In the genomic region with DNA sequence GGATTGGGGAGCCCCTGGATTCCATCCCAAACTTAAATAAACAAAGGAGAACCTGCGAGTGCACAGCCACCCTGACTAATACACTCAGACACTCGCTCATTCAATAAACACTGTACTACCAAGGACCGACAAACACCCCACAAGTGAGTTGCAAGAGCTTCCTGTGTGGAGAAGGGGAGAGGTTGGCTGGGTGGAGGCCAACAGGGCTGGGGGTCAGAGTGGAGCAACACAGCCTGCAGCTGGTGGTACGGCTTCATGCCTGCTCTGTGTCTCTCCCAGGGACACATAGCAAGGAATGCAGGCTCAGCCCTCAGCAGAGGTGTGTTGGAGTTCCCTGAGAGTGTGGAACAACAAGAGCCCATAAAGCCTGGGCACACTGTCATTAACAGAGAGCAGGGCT, we compare ENCODE assay signal across 9 mouse cellular contexts.
DNase-seq lines count a peak whose midpoint lies in the region; ATAC-seq and TF ChIP-seq lines count a peak whose summit lies in the region.
"Had no signal": no experiment of that assay in that cellular context is flagged by ENCODE, and none has a peak within 500 bp of the region (broad histone marks: within the 10 kb centered on the region; RNA-seq: fewer than 3 reads in every experiment).

No protein-coding gene starts in this region.

- DNase-seq in kidney, adult 18-20 months, result no peak
- DNase-seq in lung, postnatal 14 days, result peak; percentile 77
- no peak for DNase-seq in B cell, adult 2 months
- DNase-seq in layer of hippocampus, adult 9-11 months, result no peak
- DNase-seq in spleen, postnatal 14 days (ENCODE audit: low spot score in 2 of 2), result no peak
- DNase-seq: cerebellum, postnatal 14 days had no signal

- WGBS in kidney, embryonic 15.5 days, result 41% methylated on average over 4 of the region's 4 CpGs
- 19% methylated on average over 4 of the region's 4 CpGs for WGBS in bone marrow, adult 2 months

- H3K9me3 ChIP-seq in kidney, embryonic 15.5 days (replicated peaks), result no peaks in the 10 kb centered on the region

- H3K4me1 ChIP-seq in kidney, embryonic 15.5 days, result peaks cover 86% of the 10 kb centered on the region
- peaks cover 13% of the 10 kb centered on the region for H3K4me1 ChIP-seq in bone marrow, adult 2 months (ENCODE audit: control insufficient read depth, insufficient read depth, low read length)

- no peak overlapping the region for H3K4me2 ChIP-seq in kidney, embryonic 15.5 days

- TF ChIP-seq CTCF in bone marrow, adult 2 months (IDR thresholded peaks at IDR 0.05; ENCODE audit: control insufficient read depth, insufficient read depth, low read length), result no peak

- H3K36me3 ChIP-seq in kidney, embryonic 15.5 days, result peaks cover 35% of the 10 kb centered on the region

- no peak for ATAC-seq in kidney, embryonic 15.5 days (replicated peaks; ENCODE audit: low FRiP score)
- peak; percentile 12 to 18; a peak in 1 of 4 replicates for ATAC-seq in hematopoietic stem cell, adult 5-6 weeks (replicated peaks in 1 of 2; ENCODE audit: insufficient read depth in 1 of 2, low FRiP score in 2 of 2, low TSS enrichment in 1 of 2, low read depth in 1 of 2, poor library complexity in 2 of 2, severe bottlenecking in 2 of 2)

- TF ChIP-seq POLR2A in bone marrow, adult 2 months (IDR thresholded peaks at IDR 0.05; ENCODE audit: borderline replicate concordance, control insufficient read depth, low read depth, low read length), result no peak

- H3K4me3 ChIP-seq in kidney, embryonic 15.5 days (replicated peaks), result no peak overlapping the region
- no peak overlapping the region for H3K4me3 ChIP-seq in bone marrow, adult 2 months (replicated peaks; ENCODE audit: control insufficient read depth, low read depth, low read length)

- H3K27me3 ChIP-seq in kidney, embryonic 15.5 days, result no peaks in the 10 kb centered on the region

- H3K9ac ChIP-seq in kidney, embryonic 15.5 days, result no peak overlapping the region

- peak overlapping the region; percentile 46 for H3K27ac ChIP-seq in kidney, embryonic 15.5 days
- peak overlapping the region; percentile 13; the same call in 1 of the 2 replicates for H3K27ac ChIP-seq in bone marrow, adult 2 months (ENCODE audit: control insufficient read depth, insufficient read depth, low read depth, low read length, poor library complexity)
